Mouse (Mus musculus): Measurements from ENCODE around the gene Tenm2.

Tenm2 gene

GRCm38 (mm10) chr11:36690826-36691225 lies 544.9 kb downstream of the Tenm2 start:
- DNase-seq, result peak; percentile 75

GRCm38 (mm10) chr11:36686253-36686652 lies 549.5 kb downstream of the Tenm2 start:
- DNase-seq, result no peak

- DNase-seq, result peak; percentile 78
Measured at GRCm38 (mm10) chr11:36679361-36679760, 556.4 kb downstream of the Tenm2 start.

GRCm38 (mm10) chr11:36678542-36678941 lies 557.2 kb downstream of the Tenm2 start:
- DNase-seq, result no peak

- DNase-seq, result peak; percentile 53
Measured at GRCm38 (mm10) chr11:36678057-36678396, 557.7 kb downstream of the Tenm2 start.

- peak; percentile 61 for DNase-seq
Measured at GRCm38 (mm10) chr11:36677321-36678056, 558.3 kb downstream of the Tenm2 start.

GRCm38 (mm10) chr11:36676446-36677284 lies 559.1 kb downstream of the Tenm2 start:
- no peak for DNase-seq

- DNase-seq, result peak; percentile 64
Measured at GRCm38 (mm10) chr11:36674902-36675422, 560.8 kb downstream of the Tenm2 start.

- no peak for DNase-seq
Measured at GRCm38 (mm10) chr11:36674141-36674540, 561.6 kb downstream of the Tenm2 start.

- DNase-seq, result peak; percentile 33
Measured at GRCm38 (mm10) chr11:36671196-36671595, 564.6 kb downstream of the Tenm2 start.

GRCm38 (mm10) chr11:36664026-36664425 lies 571.7 kb downstream of the Tenm2 start:
- DNase-seq, result no peak

- DNase-seq, result no peak
Measured at GRCm38 (mm10) chr11:36663571-36663970, 572.2 kb downstream of the Tenm2 start.

- peak; percentile 31 for DNase-seq
Measured at GRCm38 (mm10) chr11:36653656-36654323, 582.0 kb downstream of the Tenm2 start.

- no peak for DNase-seq
Measured at GRCm38 (mm10) chr11:36647179-36647578, 588.6 kb downstream of the Tenm2 start.

GRCm38 (mm10) chr11:36635082-36635481 lies 600.7 kb downstream of the Tenm2 start:
- DNase-seq, result no peak

GRCm38 (mm10) chr11:36632201-36632600 lies 603.6 kb downstream of the Tenm2 start:
- DNase-seq, result no peak

- DNase-seq, result no peak
Measured at GRCm38 (mm10) chr11:36613807-36614206, 622.0 kb downstream of the Tenm2 start.

- DNase-seq, result no peak
Measured at GRCm38 (mm10) chr11:36604815-36605382, 630.9 kb downstream of the Tenm2 start.

- no peak for DNase-seq
Measured at GRCm38 (mm10) chr11:36604272-36604671, 631.5 kb downstream of the Tenm2 start.

- DNase-seq, result no peak
Measured at GRCm38 (mm10) chr11:36592471-36592870, 643.3 kb downstream of the Tenm2 start.

- peak; percentile 56 for DNase-seq
Measured at GRCm38 (mm10) chr11:36566146-36566545, 669.6 kb downstream of the Tenm2 start.

GRCm38 (mm10) chr11:36562851-36563250 lies 672.9 kb downstream of the Tenm2 start:
- peak; percentile 74 for DNase-seq
